Mouse (Mus musculus) kidney, embryonic 14.5 days (tissue): Measurements from ENCODE around the gene Olfr263. TPM values are rescaled to one million over a fixed set of nuclear protein-coding genes. Genes with fewer than 3 reads are reported as not detected.

Experiments used
- ATAC-seq: fragments of 200-750 bp; cut with Nextera tagmentation; 2 replicates; pipeline ENCODE4 v1.8.0; 2017; ENCODE audit warnings: moderate number of reproducible peaks, mild to moderate bottlenecking, moderate TSS enrichment, moderate library complexity; ENCODE audit not compliant: low FRiP score, low TSS enrichment
- H3K27ac ChIP-seq: fragments of 300-500 bp; sonication (generic); 2 replicates; pipeline ENCODE4 v1.5.1; 2014; ENCODE audit warnings: low read depth, mild to moderate bottlenecking, low read length, moderate library complexity, mixed read lengths
- H3K27me3 ChIP-seq: fragments of 300-500 bp; sonication (generic); 2 replicates; pipeline ENCODE4 v1.6.1; 2014; ENCODE audit warnings: mild to moderate bottlenecking, low read length; ENCODE audit not compliant: control insufficient read depth, insufficient read depth
- H3K36me3 ChIP-seq: fragments of 300-500 bp; sonication (generic); 2 replicates; pipeline ENCODE4 v1.6.1; 2014; ENCODE audit warnings: low read length, mixed read lengths; ENCODE audit not compliant: control insufficient read depth, insufficient read depth
- H3K4me1 ChIP-seq: fragments of 300-500 bp; sonication (generic); 2 replicates; pipeline ENCODE4 v1.6.1; 2014; ENCODE audit warnings: low read length, mixed read lengths; ENCODE audit not compliant: control insufficient read depth, insufficient read depth
- H3K4me2 ChIP-seq: fragments of 300-500 bp; sonication (generic); replicated peaks from 2 replicates; pipeline ENCODE4 v1.6.1; 2014; ENCODE audit warnings: low read depth, mild to moderate bottlenecking, low read length
- H3K4me3 ChIP-seq: fragments of 300-500 bp; sonication (generic); 2 replicates; pipeline ENCODE4 v1.5.1; 2014; ENCODE audit warnings: mild to moderate bottlenecking, low read length
- H3K9ac ChIP-seq: fragments of 300-500 bp; sonication (generic); 2 replicates; pipeline ENCODE4 v1.6.1; 2014; ENCODE audit warnings: low read depth, mild to moderate bottlenecking, low read length, moderate library complexity
- H3K9me3 ChIP-seq: fragments of 300-500 bp; sonication (generic); 2 replicates; pipeline ENCODE4 v1.6.1; 2016; ENCODE audit warnings: low read length; ENCODE audit not compliant: control insufficient read depth
- WGBS: fragments of 180-500 bp; shearing (Covaris S2); extraction: QIAGEN DNeasy Blood & Tissue Kit; methylation state at CpG from one replicate; pipeline ENCODE4 v1.1.7; 2014; 5-methylcytosine and 5-hydroxymethylcytosine counted together
- polyA plus RNA-seq: library from polyadenylated mRNA; unstranded; fragments of >200 nt; fragmentation: Nextera tagmentation; extraction: Ambion mirVana; gene quantifications from 2 replicates; pipeline ENCODE4 v1.2.1, GENCODE M21; 2014

Gene Olfr263
- polyA plus RNA-seq, 1 experiment from 2014 or later, result not detected

DNA sequence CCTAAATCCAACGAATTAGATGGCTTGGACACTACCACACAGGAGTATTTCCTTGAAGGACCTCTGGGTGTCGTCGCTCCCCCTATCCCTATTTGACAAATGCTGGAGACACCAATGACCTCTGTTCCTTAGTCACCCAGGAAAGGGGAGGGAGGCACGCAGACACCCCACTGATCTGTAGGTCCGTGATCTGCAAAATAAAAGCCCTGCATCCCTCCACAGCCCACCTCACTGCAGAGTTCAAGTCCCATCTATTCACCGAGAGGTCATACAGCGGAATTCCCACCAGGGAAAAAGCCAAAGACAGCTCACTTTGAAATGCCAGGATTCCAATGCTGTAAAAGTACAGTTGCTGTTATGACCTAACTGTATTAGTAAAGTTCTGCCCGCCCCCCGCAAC is 28.6 kb downstream of the Olfr263 start:
- no peak for ATAC-seq
- H3K4me2 ChIP-seq, result peak overlapping the region; percentile 95
- H3K36me3 ChIP-seq, result no peaks in the 10 kb centered on the region
- H3K9me3 ChIP-seq, result no peaks in the 10 kb centered on the region
- H3K27ac ChIP-seq, result no peak overlapping the region
- peak overlapping the region; percentile 70; the same call in 1 of the 2 replicates for H3K4me3 ChIP-seq
- no peak overlapping the region for H3K9ac ChIP-seq
- 0 out of 2 replicates have a peak, but pooled peaks cover 4% of the 10 kb centered on the region for H3K4me1 ChIP-seq
- 11% methylated on average over 9 of the region's 9 CpGs for WGBS
- H3K27me3 ChIP-seq, result no peaks in the 10 kb centered on the region

DNA sequence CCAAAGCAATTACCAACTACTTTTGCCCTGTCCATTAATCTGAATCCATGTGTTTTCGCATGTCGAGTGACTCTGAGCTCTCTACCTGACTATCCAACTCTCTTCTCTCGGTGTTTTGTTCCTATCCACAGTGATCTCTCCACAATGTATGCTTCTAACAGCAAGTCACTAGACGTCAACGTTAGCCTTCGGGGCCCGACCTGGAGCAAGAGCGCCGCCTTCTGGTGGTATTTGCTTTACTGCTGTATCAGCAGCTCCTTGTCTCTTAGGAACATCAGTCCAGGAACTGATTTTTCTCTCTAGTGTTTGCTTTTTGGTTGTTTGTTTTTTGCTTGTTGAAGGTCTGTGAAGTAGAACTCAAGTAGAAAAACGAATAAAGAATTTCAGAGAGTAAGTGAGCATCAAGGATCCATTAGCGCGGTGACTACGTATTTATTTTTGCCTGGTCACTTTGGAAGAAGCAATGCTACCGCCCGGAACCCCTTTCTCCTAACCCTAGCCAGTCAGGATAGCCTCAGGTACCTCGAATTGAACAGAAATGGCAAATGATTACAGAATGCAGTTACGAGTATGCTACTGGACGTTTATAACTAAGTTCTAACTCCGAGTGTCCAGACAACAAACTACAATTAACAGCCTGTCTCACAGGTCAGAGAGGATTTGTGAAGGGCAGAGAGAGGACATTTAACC is 29.5 kb downstream of the Olfr263 start:
- WGBS, result under 1% methylated on average over 19 of the region's 19 CpGs
- H3K4me2 ChIP-seq, result peak overlapping the region; percentile 95
- H3K36me3 ChIP-seq, result no peaks in the 10 kb centered on the region
- peak overlapping the region; percentile 59 for H3K9ac ChIP-seq
- peak; percentile 48; the same call in 1 of the 2 replicates for ATAC-seq
- H3K9me3 ChIP-seq, result no peaks in the 10 kb centered on the region
- 0 out of 2 replicates have a peak, but pooled peaks cover 4% of the 10 kb centered on the region for H3K4me1 ChIP-seq
- H3K27ac ChIP-seq, result no peak overlapping the region
- no peaks in the 10 kb centered on the region for H3K27me3 ChIP-seq
- peak overlapping the region; percentile 70 for H3K4me3 ChIP-seq

DNA sequence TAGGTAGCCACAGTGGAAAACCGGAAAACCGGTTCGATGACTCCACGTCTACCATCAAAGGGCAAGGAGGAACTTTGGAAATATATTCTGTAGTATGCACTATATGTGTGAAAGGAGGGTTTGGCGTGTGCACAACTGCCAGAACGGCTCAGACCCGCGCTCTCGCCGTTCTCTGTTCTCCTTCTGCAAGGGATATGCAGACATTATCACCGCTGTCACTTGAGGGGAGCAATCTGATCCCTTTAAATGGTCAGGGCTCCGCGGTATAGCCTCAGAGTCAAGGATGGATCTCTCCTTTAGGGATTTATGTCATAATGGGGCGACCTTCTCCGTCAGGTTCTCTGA is 30.0 kb downstream of the Olfr263 start:
- Histone ChIP-seq H3K36me3 (no peaks in the 10 kb centered on the region), H3K4me3 (peak overlapping the region; percentile 70), H3K4me2 (peak overlapping the region; percentile 95), H3K9me3 (no peaks in the 10 kb centered on the region), H3K9ac (peak overlapping the region; percentile 59), H3K4me1 (0 out of 2 replicates have a peak, but pooled peaks cover 4% of the 10 kb centered on the region), H3K27me3 (no peaks in the 10 kb centered on the region), H3K27ac (no peak overlapping the region)
- WGBS, result under 1% methylated on average over 15 of the region's 15 CpGs
- no peak for ATAC-seq

DNA sequence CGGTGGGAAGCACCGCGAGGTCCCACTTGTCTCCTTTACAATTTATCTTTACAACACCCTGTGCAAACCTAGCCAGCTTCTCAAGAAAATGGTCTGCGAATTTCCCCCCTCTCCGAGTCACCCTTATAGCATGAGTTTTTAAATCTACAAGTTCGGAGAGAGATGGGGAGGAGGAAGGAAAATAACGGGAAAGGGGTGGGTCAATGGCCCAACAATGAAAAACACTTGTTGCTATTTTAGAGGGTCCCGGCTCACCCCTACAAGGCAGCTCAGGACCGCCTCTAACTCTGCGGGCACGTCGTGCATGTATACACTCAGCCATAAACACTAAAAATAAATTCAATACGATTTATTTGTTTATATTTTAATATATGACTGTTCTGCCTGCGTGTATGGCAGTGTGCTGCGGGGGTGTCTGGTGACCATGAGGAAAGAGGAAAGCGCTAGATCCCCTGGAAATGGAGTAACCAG is 30.6 kb downstream of the Olfr263 start:
- Histone ChIP-seq H3K4me2 (peak overlapping the region; percentile 95), H3K27me3 (no peaks in the 10 kb centered on the region), H3K4me3 (peak overlapping the region; percentile 70), H3K36me3 (no peaks in the 10 kb centered on the region), H3K9ac (peak overlapping the region; percentile 59; the same call in 1 of the 2 replicates), H3K4me1 (0 out of 2 replicates have a peak, but pooled peaks cover 4% of the 10 kb centered on the region), H3K9me3 (no peaks in the 10 kb centered on the region), H3K27ac (no peak overlapping the region)
- WGBS, result under 1% methylated on average over 16 of the region's 16 CpGs
- ATAC-seq, result peak; percentile 16; the same call in 1 of the 2 replicates

DNA sequence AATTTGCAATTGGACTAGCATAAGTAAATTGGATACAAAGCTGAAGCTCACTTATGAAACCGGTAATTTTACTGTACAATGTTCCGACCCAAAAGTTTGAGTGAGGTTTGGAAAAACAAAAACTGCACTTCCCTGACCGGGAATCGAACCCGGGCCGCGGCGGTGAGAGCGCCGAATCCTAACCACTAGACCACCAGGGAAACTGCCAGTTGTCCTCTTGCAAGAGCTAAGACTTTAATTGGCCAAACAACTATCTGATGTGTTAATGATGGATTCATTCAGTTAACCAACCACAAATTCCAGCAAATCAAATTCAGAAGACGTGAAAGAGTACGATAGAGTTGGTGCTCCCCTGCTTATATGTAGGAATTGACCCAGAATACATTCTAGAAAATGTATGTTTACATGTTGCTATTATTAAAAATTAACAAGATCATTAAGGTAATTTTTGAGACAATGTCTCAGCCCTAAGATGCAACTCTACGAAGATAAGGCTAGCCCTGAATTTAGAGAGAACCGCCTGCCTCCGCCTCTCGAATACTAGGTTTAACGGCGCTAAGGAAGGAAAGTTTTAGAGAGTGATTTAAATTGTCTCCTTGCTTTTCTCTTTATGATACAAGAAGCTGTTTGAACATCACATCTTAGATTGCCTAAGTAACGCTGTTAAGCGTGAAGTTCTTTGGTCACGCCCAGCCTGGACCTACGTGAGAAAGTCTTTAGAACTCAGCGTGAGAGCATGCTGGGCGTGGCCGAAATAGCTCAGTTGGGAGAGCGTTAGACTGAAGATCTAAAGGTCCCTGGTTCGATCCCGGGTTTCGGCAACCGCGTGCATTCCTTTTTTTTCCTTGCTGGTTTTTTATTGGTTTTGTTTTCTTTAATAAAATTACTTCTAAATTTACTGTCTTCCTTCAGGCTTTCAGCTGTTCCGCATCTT is 31.5 kb downstream of the Olfr263 start:
- ATAC-seq, result peak; percentile 87

DNA sequence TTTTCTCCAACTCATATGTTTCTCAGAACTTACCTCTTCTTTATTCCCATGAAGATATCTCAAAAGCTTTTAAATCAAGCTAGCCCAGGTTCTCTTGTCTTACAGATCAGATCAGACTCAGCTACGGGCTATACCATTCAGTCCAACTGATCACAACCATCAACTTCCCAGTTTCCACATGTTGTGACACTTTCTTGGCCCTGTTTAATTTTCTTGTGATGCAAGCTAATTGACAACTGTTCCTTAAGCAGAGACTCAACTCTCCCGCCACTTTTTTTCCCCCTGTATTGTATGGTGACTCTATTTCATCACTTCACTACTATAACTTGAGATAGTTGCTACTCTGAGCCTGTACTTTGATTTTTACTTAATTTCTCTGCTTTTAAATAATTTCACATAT is 32.2 kb downstream of the Olfr263 start:
- WGBS, result 48% methylated on average over 2 of the region's 2 CpGs
- no peak for ATAC-seq
- H3K9ac ChIP-seq, result no peak overlapping the region

More for the DNA sequence above, 31.5 kb downstream of the Olfr263 start:
- H3K27me3 ChIP-seq, result no peaks in the 10 kb centered on the region
- under 1% methylated on average over 32 of the region's 32 CpGs for WGBS
- H3K4me2 ChIP-seq, result peak overlapping the region; percentile 95
- 0 out of 2 replicates have a peak, but pooled peaks cover 4% of the 10 kb centered on the region for H3K4me1 ChIP-seq
- peak overlapping the region; percentile 59; the same call in 1 of the 2 replicates for H3K9ac ChIP-seq
- no peaks in the 10 kb centered on the region for H3K36me3 ChIP-seq
- H3K4me3 ChIP-seq, result peak overlapping the region; percentile 70
- H3K27ac ChIP-seq, result no peak overlapping the region
- no peaks in the 10 kb centered on the region for H3K9me3 ChIP-seq

DNA sequence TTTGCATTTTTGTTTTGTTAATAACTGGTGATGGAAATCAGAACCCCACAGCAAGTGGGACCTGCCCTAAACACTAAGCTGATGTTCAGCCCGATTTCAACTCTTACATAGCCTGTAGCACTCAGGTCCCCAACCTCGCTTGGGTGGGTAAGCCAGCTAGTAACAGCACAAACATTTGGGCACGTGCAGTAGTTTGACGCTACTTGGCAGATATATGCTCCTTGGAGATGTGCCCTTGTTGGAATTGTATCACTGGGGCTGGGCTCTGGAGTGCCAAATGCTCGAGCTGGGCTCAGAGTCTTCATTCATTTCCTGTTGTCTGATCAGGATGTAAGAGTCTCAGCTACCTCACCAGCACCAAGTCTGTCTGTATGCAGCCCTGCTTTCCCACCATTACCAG is 33.2 kb downstream of the Olfr263 start:
- 0 out of 2 replicates have a peak, but pooled peaks cover 4% of the 10 kb centered on the region for H3K4me1 ChIP-seq
- no peak for ATAC-seq
- H3K36me3 ChIP-seq, result no peaks in the 10 kb centered on the region
- 48% methylated on average over 5 of the region's 5 CpGs for WGBS
- no peaks in the 10 kb centered on the region for H3K9me3 ChIP-seq
- no peak overlapping the region for H3K4me3 ChIP-seq
- no peak overlapping the region for H3K27ac ChIP-seq
- H3K4me2 ChIP-seq, result no peak overlapping the region
- no peaks in the 10 kb centered on the region for H3K27me3 ChIP-seq
- H3K9ac ChIP-seq, result no peak overlapping the region

More for the DNA sequence above, 32.2 kb downstream of the Olfr263 start:
- H3K4me2 ChIP-seq, result peak overlapping the region; percentile 41
- H3K27me3 ChIP-seq, result no peaks in the 10 kb centered on the region
- 0 out of 2 replicates have a peak, but pooled peaks cover 4% of the 10 kb centered on the region for H3K4me1 ChIP-seq
- no peaks in the 10 kb centered on the region for H3K36me3 ChIP-seq
- no peak overlapping the region for H3K27ac ChIP-seq
- no peaks in the 10 kb centered on the region for H3K9me3 ChIP-seq
- peak overlapping the region; percentile 70 for H3K4me3 ChIP-seq

DNA sequence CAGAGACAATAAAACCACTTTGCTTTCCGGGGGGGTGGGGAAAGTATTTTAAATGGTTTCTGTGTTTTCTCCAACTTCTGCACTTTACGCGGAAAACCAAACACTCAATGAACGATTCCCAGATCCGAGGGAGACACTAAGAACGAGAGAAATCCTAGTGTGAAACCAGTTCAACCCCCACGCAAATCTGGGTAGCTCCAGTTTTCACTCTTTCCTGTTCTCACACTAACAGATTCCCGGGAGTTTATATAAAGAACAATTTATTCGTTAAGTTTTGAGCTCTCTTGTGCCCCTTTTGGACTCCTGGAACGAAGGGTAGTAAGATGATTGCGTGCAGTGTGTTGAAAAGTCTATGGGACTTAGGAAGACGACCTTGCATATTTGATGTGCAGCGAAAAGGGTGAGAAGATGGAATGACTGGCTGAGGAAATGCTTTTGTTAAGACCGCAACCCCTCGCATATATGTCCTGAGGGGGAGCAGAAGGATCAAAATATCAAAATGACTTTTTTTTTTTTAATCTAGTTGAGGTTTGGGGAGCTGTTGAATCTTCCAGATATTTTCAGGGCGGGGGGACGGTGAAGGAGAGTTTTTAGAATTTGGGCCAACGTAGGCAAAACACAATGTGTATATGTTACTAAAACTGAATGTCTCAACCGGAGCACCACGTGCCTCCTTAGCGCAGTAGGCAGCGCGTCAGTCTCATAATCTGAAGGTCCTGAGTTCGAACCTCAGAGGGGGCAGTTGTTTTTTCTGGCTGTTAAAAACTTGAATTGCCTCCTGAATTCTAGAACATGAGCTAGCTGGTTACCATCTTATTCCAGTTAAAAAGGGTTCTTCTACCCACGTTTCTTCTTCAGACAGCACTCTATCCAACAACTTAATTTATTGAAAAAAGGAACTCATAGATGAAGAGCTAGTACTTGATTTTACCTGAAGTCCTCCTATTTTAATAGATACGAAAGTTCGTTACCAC is 37.8 kb downstream of the Olfr263 start:
- Histone ChIP-seq H3K9me3 (no peaks in the 10 kb centered on the region), H3K9ac (peak overlapping the region; percentile 8; the same call in 1 of the 2 replicates), H3K4me1 (0 out of 2 replicates have a peak, but pooled peaks cover 6% of the 10 kb centered on the region), H3K4me3 (peak overlapping the region; percentile 64), H3K36me3 (no peaks in the 10 kb centered on the region), H3K27me3 (no peaks in the 10 kb centered on the region), H3K4me2 (peak overlapping the region; percentile 84), H3K27ac (no peak overlapping the region)
- under 1% methylated on average over 27 of the region's 27 CpGs for WGBS
- ATAC-seq, result peak; percentile 54
